Mouse (Mus musculus) retina, adult 2 months (tissue): ENCODE measurements at regions not wholly inside any gene's neighbourhood (a gene's known extent, or its start where the extent isn't known, plus 50 kb on each side); places are given as distances from the start of the nearest gene placed in this dataset.

ENCODE experiments used
- DNase-seq: peaks from one replicate; pipeline ENCODE4 v3.0.0-alpha.2; 2012; ENCODE audit warnings: low read depth, low spot score

DNA sequence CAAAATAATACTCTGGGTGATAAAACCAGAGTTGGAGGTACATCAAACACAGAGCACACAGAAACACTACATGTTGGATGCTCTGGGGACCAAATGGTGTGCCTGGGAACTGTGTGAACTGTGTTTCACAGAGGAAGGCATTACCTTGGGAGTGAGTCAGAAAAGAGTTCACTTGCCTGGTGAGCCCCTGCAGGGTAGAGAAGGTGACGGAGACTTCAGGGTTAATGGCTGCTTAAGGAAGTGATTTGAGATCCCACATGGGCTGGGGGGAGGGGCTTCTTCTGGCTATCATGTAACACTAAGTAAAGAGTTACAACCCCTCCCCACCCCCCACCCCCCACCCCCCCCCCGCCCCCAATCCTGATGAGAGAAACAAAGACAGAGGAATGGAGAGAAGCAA is 164.6 kb downstream of the Gm45692 start:
- DNase-seq, result no peak

DNA sequence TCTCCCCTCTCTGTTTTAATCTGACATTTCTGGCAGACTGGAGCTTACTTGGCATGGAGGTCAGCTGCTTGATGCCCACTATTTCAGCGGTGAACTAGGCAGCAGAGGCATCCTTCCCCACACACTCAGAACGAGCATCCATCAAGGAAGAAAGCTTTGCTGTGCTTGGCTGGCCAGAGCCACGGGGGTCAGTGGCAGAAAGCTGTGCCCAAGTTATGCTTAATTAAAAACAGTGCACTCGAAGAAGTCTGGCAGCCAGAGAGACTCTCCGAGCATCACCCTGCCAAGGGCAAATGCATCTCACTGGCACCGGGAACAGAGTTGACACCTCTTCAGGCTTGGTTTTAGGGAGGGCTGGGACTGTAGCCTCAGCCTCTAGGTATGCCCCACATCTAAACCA is 168.3 kb downstream of the Gm45692 start:
- DNase-seq, result no peak

DNA sequence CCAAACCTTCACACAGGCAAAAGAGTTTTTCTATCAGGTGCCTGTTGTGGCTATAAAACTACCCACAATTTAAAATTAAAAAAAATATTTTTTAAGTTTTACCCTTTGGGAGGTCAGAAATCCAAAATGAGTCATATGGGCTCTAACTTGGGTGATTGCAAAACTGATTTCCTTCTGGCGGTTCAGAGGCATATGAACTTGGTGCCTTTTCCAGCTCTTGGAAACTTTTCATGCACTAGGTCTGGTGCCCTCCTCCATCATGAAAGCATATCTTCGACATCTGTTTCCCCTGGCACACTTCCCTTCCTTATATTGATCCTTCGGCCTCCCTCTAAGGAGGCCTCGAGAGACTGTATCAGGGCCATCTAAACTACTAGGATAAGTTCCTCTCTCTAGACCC is 168.8 kb downstream of the Gm45692 start:
- no peak for DNase-seq

DNA sequence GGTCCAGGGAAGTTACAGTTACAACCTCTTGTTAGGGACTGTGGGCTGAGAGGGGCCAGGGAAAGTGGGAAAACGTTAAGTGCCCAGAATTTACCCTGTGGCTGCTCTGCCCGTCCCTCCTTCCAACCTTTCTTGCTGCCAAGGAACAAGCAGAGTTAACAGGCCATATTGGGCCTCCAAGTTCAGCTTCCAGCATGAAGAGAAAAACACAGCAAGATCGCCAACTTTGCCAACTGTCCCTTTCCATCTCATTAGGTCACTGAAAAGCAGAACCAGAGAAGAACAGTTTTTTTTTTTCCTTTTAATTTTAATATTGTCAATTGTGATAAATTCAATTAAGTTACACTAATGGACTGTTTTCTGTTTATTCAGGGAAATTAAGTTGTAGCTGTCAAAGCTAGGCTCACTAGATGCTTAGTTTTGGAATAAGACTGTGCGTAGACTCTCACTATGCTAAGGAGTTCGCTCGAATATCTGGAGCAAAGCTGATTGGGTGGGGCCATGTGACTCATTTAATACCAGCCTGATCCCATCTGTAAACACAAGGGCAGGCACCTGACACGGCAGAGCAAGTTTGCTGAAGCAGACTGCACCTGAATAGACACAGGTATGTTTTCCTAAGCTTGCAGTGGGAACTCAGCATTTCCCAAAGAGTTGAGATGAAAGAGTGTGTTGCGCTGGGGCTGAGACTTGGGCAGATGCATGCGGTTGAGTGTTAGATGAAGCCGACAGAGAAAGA is 178.9 kb downstream of the Gm45692 start:
- DNase-seq, result no peak

DNA sequence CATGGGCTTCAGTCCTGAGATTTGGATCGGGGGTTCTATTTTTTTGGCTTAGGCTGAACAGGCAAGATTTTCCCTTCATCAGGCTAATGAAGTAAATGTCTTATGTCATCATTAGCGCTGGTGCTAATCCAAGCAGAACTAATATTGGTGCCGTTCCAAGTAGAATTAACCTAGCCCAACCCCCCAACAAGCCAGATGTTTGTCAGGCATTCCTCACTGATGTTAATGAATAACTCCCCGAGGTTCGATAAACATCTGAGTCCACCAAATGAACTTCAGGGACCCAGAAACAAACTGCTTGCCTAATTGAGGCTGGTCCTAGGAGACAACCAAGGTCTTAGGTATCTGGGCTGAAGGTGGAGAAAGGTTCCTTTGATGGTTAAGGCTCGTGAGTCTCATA is 180.9 kb downstream of the Gm45692 start:
- no peak for DNase-seq

DNA sequence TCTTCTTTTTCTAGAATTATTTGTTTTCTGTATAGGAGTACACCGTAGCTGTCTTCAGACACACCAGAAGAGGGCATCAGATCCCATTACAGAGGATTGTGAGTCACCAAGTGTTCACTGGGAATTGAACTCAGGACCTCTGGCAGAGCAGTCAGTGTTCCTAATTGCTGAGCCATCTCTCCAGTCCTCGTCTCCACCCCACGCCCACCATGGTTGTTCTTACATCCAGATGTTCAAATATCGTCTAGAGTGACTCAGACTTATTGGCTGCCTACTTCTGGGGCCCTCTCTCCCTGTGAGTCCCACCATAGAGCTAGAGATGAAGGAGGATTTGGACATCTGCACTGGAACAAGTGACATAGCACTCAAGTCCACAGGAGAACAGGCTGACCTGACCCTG is 182.6 kb downstream of the Gm45692 start:
- no peak for DNase-seq

DNA sequence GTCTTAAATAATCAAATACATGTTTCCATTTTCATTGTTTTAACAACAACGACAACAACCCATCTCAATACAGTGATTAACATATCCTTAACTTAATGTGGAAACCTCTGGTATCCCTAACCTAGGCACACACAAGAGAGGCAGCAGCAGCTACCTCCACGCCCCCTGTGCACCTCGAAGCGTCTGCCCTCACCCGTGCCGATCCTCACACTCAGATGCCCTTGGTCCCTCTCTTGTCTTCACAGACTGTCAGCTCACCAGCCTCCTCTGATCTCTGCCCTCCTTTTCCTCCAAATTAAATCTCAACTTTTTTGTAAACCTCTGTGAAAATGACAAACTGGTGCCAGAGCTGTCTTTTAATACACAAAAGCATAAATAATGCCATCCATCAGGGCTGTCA is 185.2 kb downstream of the Gm45692 start:
- no peak for DNase-seq

DNA sequence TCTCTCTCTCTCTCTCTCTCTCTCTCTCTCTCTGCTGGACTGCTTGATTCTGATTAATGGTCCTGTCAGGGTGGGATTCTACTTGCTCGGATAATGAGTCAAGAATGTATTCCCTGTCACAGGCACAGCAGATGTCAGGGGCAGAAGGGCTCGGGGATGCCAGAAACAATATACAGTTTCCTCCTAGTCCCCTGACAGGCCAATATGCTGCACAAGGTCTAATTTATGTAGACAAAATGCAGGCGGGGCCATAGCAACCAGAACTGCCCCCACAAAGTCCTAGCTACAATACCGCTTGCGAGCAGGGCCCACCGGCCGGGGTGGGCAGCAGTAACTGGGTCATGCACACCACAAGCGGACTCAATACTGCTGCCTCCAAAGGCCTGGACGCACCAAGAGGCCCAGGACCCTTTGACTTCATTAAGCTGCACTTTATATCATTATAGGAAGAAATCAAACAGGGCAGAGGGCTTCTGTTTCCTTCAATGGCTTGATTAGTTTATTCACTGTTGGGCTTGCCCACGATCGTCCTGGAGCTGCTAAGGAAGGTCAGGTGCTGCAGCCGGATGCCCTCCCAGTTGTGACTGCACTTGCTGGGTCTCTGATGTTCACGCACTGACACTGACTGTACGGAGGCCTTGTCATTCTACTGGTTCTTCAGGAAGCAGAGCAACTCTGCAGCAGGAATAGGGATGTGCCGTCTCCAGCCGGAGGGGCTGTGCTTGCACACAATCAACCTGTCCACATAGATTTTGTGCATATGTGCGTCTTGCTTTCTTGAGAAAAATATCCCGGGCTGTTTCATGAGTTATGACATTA is 185.9 kb downstream of the Gm45692 start:
- no peak for DNase-seq

DNA sequence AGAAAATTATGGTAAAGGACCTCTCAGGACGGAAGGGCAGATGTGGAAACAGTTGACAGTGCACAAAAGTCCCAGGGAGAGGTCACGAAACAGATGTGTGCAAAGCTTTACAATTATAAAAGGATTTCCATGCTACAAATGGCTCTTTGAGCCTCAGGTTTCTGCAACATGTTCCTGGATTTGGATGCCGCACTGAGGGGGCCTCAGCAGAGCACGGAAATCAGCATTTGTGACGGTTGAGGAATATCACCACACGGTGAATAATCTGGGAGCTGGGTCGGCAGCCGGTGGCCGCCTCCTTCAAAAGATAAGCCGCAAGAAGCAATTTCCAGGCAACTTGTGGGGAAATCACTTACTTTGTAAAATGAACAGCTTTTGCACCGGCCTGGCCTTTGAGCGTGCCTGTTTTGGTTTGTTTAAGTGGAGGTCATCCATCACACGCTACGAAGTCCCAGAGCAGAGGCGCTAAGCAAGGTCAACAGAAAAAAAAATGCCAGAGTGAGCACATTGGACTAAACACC is 188.8 kb downstream of the Gm45692 start:
- DNase-seq, result no peak

DNA sequence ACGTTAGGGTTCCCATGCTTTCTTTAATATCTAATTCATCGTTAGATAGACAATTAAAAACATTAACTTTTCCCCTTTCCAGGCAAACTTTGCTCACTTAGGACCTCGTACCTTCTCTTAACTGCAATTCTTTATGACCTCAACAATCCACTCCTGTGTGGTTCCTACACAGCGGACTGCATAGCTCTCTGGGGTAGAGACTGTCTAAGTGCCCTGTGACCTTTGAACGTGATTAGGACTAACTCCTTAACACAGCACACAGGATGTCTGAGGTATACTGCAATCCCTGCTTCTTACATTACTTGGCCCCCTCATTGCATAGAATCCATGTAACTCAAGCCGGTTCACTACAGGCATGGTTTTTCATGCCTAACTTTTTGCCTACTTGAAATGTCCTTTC is 190.4 kb downstream of the Gm45692 start:
- no peak for DNase-seq

DNA sequence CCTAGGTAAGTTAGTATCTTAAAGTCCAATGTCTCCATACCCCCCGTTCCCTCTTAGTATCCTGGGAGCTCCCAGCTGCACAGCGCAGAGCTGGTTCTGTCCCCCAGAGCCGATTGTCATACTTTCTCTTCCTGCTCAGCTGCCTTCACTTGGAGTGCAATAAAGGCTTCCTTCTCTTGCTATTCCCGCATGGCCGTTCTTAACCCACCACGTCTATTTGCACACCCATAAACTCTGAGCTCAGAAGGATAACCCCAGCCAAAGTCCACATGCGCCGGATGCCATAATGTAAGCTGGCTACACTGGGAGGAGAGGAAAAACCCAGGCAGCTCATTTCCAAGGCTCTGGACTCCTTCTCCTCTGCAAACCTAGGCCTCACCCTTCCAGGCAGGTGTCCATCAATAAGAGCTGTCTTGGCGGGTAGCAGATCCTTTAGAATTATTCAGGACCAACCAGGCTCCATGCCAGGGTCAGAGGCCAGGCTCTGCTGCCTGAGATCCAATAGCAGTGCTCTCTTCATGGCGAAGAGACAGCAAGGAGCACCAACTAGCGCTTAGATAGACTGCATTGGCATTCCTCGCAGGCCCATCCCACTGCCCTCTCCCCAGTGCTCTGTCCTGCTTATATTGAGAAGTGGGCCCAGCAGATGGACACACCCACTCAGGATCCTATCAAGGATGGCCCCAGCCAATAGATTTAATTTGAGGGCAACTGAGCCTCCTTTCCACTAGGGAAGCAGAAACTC is 204.4 kb downstream of the Gm45692 start:
- DNase-seq, result no peak

DNA sequence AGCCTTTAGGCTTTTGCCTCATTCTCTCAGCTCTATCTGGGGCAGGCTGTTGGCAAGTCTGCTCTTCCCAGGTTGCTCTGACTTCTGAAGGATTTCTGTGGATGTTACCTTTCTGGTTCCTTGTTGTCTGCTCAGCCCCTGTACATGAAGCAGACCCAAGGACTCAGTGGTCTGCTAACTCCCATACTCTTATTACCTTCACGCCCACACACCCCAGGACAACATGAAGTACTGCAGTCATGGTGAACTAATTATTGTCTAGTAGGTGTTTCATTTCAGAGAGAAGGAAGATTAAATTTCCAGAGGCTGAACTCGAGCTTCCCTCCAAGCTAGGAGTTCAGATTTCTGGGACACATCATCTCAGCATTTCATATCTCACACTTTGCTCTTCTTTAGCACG is 205.3 kb downstream of the Gm45692 start:
- DNase-seq, result no peak

DNA sequence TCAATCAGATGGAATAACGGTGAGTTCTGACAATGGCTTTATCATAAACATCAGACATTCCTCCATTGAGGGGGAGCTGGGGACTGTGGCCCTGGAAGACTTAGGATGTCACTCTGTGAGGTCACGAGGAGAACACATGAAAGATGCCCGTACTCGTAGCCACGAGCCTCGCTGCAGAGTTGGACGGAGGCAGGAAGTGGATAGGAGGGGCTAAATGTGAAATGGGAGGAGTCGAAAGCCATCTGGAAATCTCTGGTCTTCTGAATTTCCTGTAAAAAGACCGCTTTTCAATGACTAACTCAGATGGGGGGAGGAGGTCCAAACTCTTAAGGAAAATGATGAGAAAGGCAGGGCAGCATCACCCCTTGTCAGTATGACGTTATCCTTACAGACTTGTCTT is 210.5 kb downstream of the Gm45692 start:
- DNase-seq, result no peak

DNA sequence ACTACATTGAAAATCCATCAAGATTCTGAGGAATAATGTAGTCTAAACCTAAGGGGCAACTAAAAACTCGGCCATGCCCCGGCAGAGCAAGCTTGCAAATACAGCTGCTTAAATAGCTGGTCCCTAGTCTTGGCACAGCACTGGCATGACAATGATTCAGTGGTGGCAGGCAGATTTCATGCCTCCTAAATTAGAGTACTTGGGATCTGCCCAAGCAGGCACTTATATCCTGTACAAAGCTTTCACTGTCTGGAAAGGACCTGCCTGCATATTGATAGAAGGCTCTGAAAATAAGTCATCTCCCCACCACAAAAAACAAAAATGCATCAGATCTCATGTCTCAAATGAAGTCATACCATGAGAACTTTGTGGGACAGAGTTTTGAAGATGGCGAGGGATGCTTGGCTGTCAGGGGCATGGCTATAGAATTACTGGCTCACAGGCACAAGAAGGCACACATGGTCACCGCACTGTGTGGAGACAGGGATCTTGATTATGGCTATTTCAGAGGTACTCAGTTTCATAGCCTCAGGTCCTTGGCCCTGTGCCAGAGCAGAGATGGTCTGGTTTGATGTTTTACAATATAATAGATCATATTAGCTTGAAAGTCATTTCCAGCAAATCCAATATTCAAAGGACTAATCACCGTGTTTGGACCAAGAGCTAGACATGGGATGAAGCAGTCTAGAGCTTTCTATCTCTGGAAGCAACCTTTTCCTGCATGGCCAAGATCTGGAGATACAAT is 217.7 kb downstream of the Gm45692 start:
- DNase-seq, result no peak

DNA sequence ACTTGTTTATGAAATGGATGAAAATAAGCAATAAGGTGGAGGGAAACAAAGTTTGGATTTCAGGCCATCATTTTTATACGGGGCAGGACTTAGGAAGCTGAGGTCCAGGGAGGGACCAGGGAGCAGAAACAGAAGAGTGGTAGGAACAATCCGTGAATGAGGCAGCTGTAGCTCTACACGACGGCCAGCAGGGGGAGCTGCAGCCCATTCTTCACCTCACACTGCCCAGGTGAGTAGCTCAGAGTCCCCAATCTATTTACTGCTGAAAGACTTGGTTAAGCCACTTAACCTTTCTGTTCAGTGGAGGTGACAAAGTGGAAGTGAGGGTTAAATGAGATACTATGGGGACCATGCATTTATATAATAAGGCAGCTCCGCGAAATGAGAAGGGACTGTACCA is 225.7 kb downstream of the Gm45692 start:
- peak; percentile 55 for DNase-seq

DNA sequence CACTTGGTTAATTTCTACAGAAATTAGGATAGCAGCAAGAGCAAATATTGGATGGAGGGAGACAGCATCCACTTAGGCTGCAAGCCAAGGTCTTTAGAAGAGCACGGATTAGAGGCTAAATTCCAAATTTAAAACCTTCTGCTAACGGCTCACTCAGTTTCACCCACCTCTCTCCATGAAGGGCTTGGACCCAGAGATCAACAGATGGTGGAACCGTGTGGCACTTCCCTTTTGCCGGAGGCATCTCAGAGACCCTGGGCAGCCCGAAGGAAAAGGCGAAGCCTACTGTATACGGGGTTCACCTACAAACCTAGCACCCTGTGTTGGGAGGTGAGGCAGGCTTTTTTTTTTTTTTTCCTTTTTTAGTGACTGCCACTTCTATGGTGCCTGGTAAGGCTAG is 229.9 kb downstream of the Gm45692 start:
- no peak for DNase-seq

DNA sequence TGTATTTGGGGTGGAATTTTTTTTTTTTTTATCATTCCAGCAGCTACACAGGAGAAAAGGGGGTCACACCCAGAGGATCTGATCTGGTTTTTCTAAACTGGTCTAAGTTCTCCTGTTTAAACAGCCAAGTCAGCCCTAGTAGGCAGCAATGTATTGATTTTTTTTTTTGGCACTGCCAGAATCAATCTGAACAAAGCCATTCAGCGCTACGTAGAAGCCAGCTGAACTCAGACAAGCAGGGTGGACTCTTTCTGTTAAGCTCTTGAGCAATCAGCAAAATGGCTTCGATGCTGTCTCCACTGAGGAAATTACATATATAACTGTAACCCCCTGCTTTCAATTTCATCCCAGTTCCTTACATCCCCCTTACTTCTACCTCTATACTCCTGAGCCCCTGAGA is 230.5 kb downstream of the Gm45692 start:
- DNase-seq, result no peak

DNA sequence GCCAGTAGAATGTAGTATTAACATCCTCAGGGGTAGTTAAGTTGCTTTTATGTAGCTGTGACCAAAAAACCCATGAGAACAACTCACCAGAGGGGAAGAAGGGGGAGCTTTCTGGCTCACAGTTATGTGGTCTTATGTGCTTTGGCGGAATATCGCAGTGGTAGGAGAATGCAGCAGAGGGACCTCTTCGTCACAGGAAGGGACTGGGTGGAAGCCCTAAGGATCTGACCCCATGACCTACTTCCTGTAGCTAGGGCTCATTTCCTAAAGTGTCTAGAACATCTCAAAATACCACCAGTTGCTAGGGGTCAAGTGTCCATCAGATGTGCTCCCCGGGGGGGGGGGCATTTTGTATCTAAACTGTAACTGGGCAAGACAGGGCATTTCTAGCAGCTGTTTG is 231.3 kb downstream of the Gm45692 start:
- no peak for DNase-seq

DNA sequence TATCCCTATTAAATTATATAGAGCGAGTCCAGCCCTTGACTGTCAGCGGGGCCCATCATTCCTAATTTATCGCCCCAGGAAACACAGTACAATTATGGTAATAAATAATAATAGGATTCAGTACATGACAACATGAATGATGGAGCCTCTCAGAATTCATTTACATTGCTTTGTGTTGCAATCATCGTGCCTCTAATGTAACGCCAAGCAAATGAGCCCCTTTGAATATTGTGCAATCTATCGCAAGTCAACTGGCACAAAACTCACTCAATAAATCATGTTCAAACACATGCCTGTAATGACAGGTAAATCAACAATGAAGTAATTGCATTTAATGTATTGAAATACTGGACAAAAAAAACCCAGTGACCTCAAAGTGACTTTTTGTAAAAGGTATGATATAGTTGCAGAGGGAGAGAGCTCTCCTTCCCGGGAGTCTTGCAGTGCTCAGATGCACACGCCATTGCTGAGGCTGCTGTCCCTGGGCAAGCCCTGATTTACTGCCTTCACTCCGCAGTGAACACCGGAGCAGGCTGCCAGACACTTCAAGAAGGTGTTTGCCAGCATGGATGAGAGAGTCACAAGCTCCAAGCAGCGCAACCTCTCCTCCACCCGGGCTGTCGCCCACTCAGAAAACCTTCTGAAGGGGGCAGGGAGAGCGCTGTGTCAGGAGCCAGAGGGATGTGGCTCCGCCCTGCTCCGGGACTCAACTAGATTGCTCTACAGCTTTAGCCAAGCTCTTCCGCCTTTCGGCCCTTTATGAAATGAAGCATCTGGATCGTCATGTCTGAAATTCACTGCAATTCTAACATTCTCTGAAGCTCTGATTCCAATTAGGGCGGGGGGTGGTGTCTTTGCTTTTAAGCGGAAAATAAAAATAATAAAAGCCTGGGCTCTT is 232.6 kb downstream of the Gm45692 start:
- no peak for DNase-seq

DNA sequence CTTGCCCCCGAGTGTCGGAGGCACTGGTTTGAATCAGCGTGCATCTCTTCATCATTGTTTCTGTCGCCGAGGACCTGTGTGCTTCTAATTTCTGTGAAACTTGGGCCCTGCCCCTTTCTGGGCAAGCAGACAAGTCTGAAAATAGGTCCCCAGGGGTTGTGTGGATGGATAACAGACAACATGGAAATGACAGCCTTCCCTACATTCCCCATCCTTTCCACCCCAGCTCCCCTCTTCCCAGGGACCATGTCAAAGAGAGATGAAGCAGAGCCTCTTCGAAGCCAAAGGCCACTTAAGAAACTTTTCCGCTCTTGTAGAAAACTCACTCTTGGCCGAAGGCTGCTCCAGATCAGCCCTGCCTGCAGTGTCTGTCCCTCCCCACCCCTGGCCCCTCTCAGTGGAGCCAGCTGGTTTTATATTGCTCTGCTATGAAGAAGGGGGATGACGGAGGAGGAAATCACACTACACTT is 233.2 kb downstream of the Gm45692 start:
- no peak for DNase-seq
